Mouse (Mus musculus) T-helper 1 cell (primary cell): ENCODE data around the gene Zic2.
"Not testable (repeated sequence)": the region's sequence is repeated elsewhere in the genome, so short reads cannot be mapped to it uniquely, and the experiment has no call there.

ENCODE experiments used
- in situ Hi-C: fragments of 300-600 bp; cut with MboI, MseI; formaldehyde crosslinking; loops from one replicate; pipeline ENCODE4 v1.15.1; 2025; ENCODE audit warnings: high pct_unique_total_duplicates

Zic2 gene

GRCm38 (mm10) chr14:122461966-122462365 lies 13.3 kb upstream of the Zic2 start:
- in situ Hi-C loops: no loop called here

- in situ Hi-C loops: no loop called here
These were observed 12.6 kb upstream of the Zic2 start for GRCm38 (mm10) chr14:122462689-122463079.

GRCm38 (mm10) chr14:122463080-122463691 lies 12.0 kb upstream of the Zic2 start:
- in situ Hi-C loops: no loop called here

GRCm38 (mm10) chr14:122463734-122464341 lies 11.4 kb upstream of the Zic2 start:
- in situ Hi-C loops: not testable (repeated sequence)

- in situ Hi-C loops: no loop called here
These were observed 10.9 kb upstream of the Zic2 start for GRCm38 (mm10) chr14:122464351-122464762.

- in situ Hi-C loops: no loop called here
These were observed 10.2 kb upstream of the Zic2 start, which contains the start of gene Zic5 for GRCm38 (mm10) chr14:122464763-122465741. Zic5 (minus strand) TSS chr14:122465677.

GRCm38 (mm10) chr14:122465931-122466490 lies 9.2 kb upstream of the Zic2 start:
- in situ Hi-C loops: no loop called here

GRCm38 (mm10) chr14:122466756-122467362 lies 8.4 kb upstream of the Zic2 start:
- in situ Hi-C loops: no loop called here

GRCm38 (mm10) chr14:122467926-122468841 lies 7.1 kb upstream of the Zic2 start:
- in situ Hi-C loops: no loop called here

- in situ Hi-C loops: no loop called here
These were observed 6.1 kb upstream of the Zic2 start for GRCm38 (mm10) chr14:122468971-122469755.

- in situ Hi-C loops: no loop called here
These were observed 3.7 kb upstream of the Zic2 start for GRCm38 (mm10) chr14:122471449-122472085.

GRCm38 (mm10) chr14:122472161-122472560 lies 3.1 kb upstream of the Zic2 start:
- in situ Hi-C loops: no loop called here

GRCm38 (mm10) chr14:122472647-122473046 lies 2.6 kb upstream of the Zic2 start:
- in situ Hi-C loops: no loop called here

- in situ Hi-C loops: no loop called here
These were observed 2.0 kb upstream of the Zic2 start for GRCm38 (mm10) chr14:122473211-122473751.

GRCm38 (mm10) chr14:122474041-122474890 lies 969 bp upstream of the Zic2 start:
- in situ Hi-C loops: no loop called here

GRCm38 (mm10) chr14:122475557-122476040 lies 364 bp downstream of the Zic2 start:
- in situ Hi-C loops: no loop called here

- in situ Hi-C loops: no loop called here
These were observed 996 bp downstream of the Zic2 start for GRCm38 (mm10) chr14:122476041-122476821.
